Mouse (Mus musculus) cortical plate, adult 2 months (tissue): Measurements from ENCODE around the gene Cap2.

Experiments
- CTCF ChIP-seq: fragments of 200-500 bp; IDR thresholded peaks from 2 replicates; pipeline ENCODE4 v1.5.1; 2011; ENCODE audit warnings: mild to moderate bottlenecking, control low read depth, low read length; ENCODE audit not compliant: insufficient read depth; ENCODE audit errors: extremely low read depth
- POLR2A ChIP-seq: fragments of 200-500 bp; IDR thresholded peaks from 2 replicates; pipeline ENCODE4 v1.6.1; 2011; ENCODE audit warnings: mild to moderate bottlenecking, low read length, control low read depth; ENCODE audit not compliant: insufficient read depth; ENCODE audit errors: extremely low read depth

- TF ChIP-seq POLR2A (no peak), CTCF (no peak)
These were observed 151.0 kb downstream of the Cap2 start for GRCm38 (mm10) chr13:46652671-46653070.
